Mouse (Mus musculus): Measurements from ENCODE around the gene Pafah1b3. TPM values are rescaled to one million over a fixed set of nuclear protein-coding genes. Genes with fewer than 3 reads are reported as not detected.

Pafah1b3 gene
- total and polyA plus RNA-seq, 3 experiments, result 85.6 to 180 (median 110) TPM

DNA sequence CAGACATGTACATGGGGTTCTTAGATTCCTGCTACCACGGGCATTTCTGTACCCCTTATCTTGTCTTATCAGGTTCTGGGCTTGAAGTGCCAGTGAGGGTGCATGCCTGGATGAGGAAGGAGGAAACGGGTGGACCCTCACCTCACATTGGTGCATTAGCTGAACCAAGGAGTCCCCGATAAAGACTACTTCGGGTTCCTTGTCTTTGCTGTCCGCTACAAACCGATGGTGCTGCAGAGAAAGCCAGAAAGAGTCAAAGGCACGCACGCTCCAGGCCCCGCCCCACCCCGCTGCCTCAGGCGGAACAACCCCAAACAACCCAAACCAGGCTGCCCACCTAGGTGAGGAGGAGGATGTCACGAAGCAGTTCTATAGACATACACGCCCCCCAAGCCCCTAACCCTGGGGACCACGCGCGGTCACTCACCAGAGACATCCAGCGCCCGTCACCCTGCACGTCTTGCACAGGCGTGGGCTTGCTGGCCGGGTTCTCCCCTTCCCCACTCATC is 787 bp downstream of the Pafah1b3 start:
- peaks cover 5% of the 10 kb centered on the region; the same call in 1 of the 2 replicates for H3K79me2 ChIP-seq (ENCODE audit: control insufficient read depth, insufficient read depth, low read length, poor library complexity)
- peak overlapping the region; percentile 74 for H3K9ac ChIP-seq (ENCODE audit: control insufficient read depth, low read depth, low read length, poor library complexity, severe bottlenecking)
- DNase-seq (ENCODE audit: low read depth, low spot score), result peak; percentile 76
- peaks cover 0 to 10% of the 10 kb centered on the region in 2 experiments; a peak in 2 of 4 replicates for H3K36me3 ChIP-seq (ENCODE audit: control insufficient read depth in 1 of 2, insufficient read depth in 2 of 2, low read length in 2 of 2)
- H3K27ac ChIP-seq (ENCODE audit: control insufficient read depth, low read depth, low read length), result peak overlapping the region; percentile 72
- H3K4me3 ChIP-seq (ENCODE audit: control insufficient read depth in 1 of 2, insufficient read depth in 1 of 2, low read depth in 2 of 2, low read length in 2 of 2), result peak overlapping the region; percentile 76 to 82
- peaks cover 3 to 16% of the 10 kb centered on the region in 2 experiments for H3K4me1 ChIP-seq (ENCODE audit: control insufficient read depth in 1 of 2, insufficient read depth in 2 of 2, low read length in 2 of 2)
- no peaks in the 10 kb centered on the region for H3K27me3 ChIP-seq (ENCODE audit: control insufficient read depth in 1 of 2, insufficient read depth in 2 of 2, low read length in 2 of 2)
- no peaks in the 10 kb centered on the region for H3K9me3 ChIP-seq (replicated peaks; ENCODE audit: insufficient read depth, low read length)
- TF ChIP-seq CTCF (IDR thresholded peaks at IDR 0.05 in 2 of 3, conservative IDR thresholded peaks at IDR 0.05 in 1 of 3; ENCODE audit: control insufficient read depth in 1 of 3, insufficient read depth in 1 of 3, low read depth in 2 of 3, low read length in 3 of 3, poor library complexity in 1 of 3, severe bottlenecking in 1 of 3), result no peak
- TF ChIP-seq POLR2AphosphoS5 (IDR thresholded peaks at IDR 0.05; ENCODE audit: borderline replicate concordance, low read depth, low read length), result no peak
- peak; percentile 60; the same call in 1 of the 2 replicates for TF ChIP-seq MXI1 (IDR thresholded peaks at IDR 0.05; ENCODE audit: low read depth, low read length)
- TF ChIP-seq ETS1 (IDR thresholded peaks at IDR 0.05; ENCODE audit: low read depth, low read length), result peak; percentile 48; the same call in 1 of the 2 replicates
- TF ChIP-seq USF2 (IDR thresholded peaks at IDR 0.05; ENCODE audit: borderline replicate concordance in 1 of 2, insufficient read depth in 1 of 2, low read depth in 1 of 2, low read length in 2 of 2), result no peak
- TF ChIP-seq MAX (IDR thresholded peaks at IDR 0.05; ENCODE audit: low read length), result peak; percentile 46
- no peak for TF ChIP-seq CHD1 (IDR thresholded peaks at IDR 0.05; ENCODE audit: low read depth, low read length)
- no peak for TF ChIP-seq MEF2A (IDR thresholded peaks at IDR 0.05; ENCODE audit: extremely low read depth, insufficient replicate concordance, low read depth, low read length, poor library complexity, severe bottlenecking)
- TF ChIP-seq ZC3H11A (IDR thresholded peaks at IDR 0.05; ENCODE audit: low read depth, low read length), result no peak
- peak; percentile 45 for TF ChIP-seq SIN3A (IDR thresholded peaks at IDR 0.05; ENCODE audit: low read length)
- TF ChIP-seq MYB (IDR thresholded peaks at IDR 0.05; ENCODE audit: low read depth, low read length), result no peak
- TF ChIP-seq HCFC1 (IDR thresholded peaks at IDR 0.05; ENCODE audit: low read depth, low read length), result no peak
- TF ChIP-seq KAT2A (conservative IDR thresholded peaks at IDR 0.05; ENCODE audit: low read depth, low read length), result no peak
- TF ChIP-seq USF1 (IDR thresholded peaks at IDR 0.05; ENCODE audit: low read depth, low read length), result no peak
- TF ChIP-seq ZNF384 (IDR thresholded peaks at IDR 0.05; ENCODE audit: low read depth, low read length), result no peak
- no peak for TF ChIP-seq GABPA (IDR thresholded peaks at IDR 0.05; ENCODE audit: low read depth, low read length)
- TF ChIP-seq MAFK (IDR thresholded peaks at IDR 0.05; ENCODE audit: borderline replicate concordance, low read depth, low read length), result no peak
- no peak for TF ChIP-seq ZMIZ1 (IDR thresholded peaks at IDR 0.05; ENCODE audit: low read depth, low read length)
- peak; percentile 79; the same call in 1 of the 2 replicates for TF ChIP-seq MAZ (IDR thresholded peaks at IDR 0.05; ENCODE audit: low read depth, low read length)
- TF ChIP-seq UBTF (IDR thresholded peaks at IDR 0.05; ENCODE audit: borderline replicate concordance, insufficient read depth, low read depth, low read length), result no peak
- TF ChIP-seq ZKSCAN1 (IDR thresholded peaks at IDR 0.05; ENCODE audit: low read depth, low read length), result no peak
- no peak for TF ChIP-seq NELFE (IDR thresholded peaks at IDR 0.05; ENCODE audit: low read depth, low read length)
- TF ChIP-seq JUND (IDR thresholded peaks at IDR 0.05; ENCODE audit: low read depth, low read length), result no peak
- TF ChIP-seq SMC3 (IDR thresholded peaks at IDR 0.05; ENCODE audit: low read depth, low read length), result no peak; the same call in 1 of the 2 replicates
- TF ChIP-seq NRF1 (IDR thresholded peaks at IDR 0.05; ENCODE audit: insufficient read depth, low read depth, low read length, poor library complexity, severe bottlenecking), result 0 out of 2 replicates have a peak, but pooled peaks have one; percentile 37
- TF ChIP-seq POLR2AphosphoS2 (IDR thresholded peaks at IDR 0.05; ENCODE audit: low read length), result no peak; the same call in 1 of the 2 replicates
- peak; percentile 58; the same call in 1 of the 2 replicates for TF ChIP-seq TCF12 (IDR thresholded peaks at IDR 0.05; ENCODE audit: low read depth, low read length)
- TF ChIP-seq TBP (IDR thresholded peaks at IDR 0.05; ENCODE audit: low read depth, low read length), result no peak
- no peak for TF ChIP-seq E2F4 (IDR thresholded peaks at IDR 0.05; ENCODE audit: borderline replicate concordance, low read depth, low read length)
- peak; percentile 47; the same call in 1 of the 2 replicates for TF ChIP-seq BHLHE40 (IDR thresholded peaks at IDR 0.05; ENCODE audit: borderline replicate concordance, low read depth, low read length)
- peak; percentile 85 for TF ChIP-seq GATA1 (IDR thresholded peaks at IDR 0.05; ENCODE audit: low read depth, low read length)
- peak in 1 of 2 experiments; percentile 50; a peak in 3 of 4 replicates for TF ChIP-seq EP300 (IDR thresholded peaks at IDR 0.05; ENCODE audit: low read depth in 1 of 2, low read length in 2 of 2)
- TF ChIP-seq TAL1 (IDR thresholded peaks at IDR 0.05; ENCODE audit: low read length), result peak; percentile 9; the same call in 1 of the 2 replicates
- TF ChIP-seq CHD2 (IDR thresholded peaks at IDR 0.05; ENCODE audit: low read length), result no peak
- peak; percentile 64 for TF ChIP-seq RCOR1 (IDR thresholded peaks at IDR 0.05; ENCODE audit: low read depth, low read length)
- no peak for TF ChIP-seq RAD21 (IDR thresholded peaks at IDR 0.05; ENCODE audit: low read depth, low read length)
